Mouse (Mus musculus) spleen, adult 2 months (tissue): ENCODE data around the gene Cuta.

Experiments used
- CTCF ChIP-seq: fragments of 200-500 bp; IDR thresholded peaks from 2 replicates; pipeline ENCODE4 v1.5.1; 2011; ENCODE audit warnings: mild to moderate bottlenecking, inconsistent platforms; ENCODE audit not compliant: insufficient read depth, insufficient read length, insufficient replicate concordance; ENCODE audit errors: extremely low read depth
- POLR2A ChIP-seq: fragments of 200-500 bp; IDR thresholded peaks from 2 replicates; pipeline ENCODE4 v1.6.1; 2011; ENCODE audit warnings: low read depth, low read length, inconsistent platforms

- TF ChIP-seq CTCF, result no peak
- no peak for TF ChIP-seq POLR2A
Observed at GRCm38 (mm10) chr17:26971247-26971905, 32.0 kb upstream of the Cuta start.
